Mouse (Mus musculus) adrenal gland, postnatal 14 days (tissue): ENCODE measurements around the gene Rasgef1a. TPM values are rescaled to one million over a fixed set of nuclear protein-coding genes. Genes with fewer than 3 reads are reported as not detected.
A peak's percentile ranks its signal among the peaks of the same experiment; 100 is the strongest.

Experiments
- DNase-seq: peaks from one replicate; pipeline ENCODE4 v3.0.0; 2021; ENCODE audit warnings: mixed read lengths
- long read RNA-seq, 2 experiments: library from polyadenylated mRNA; stranded (forward); transcript quantifications; one replicate each; pipeline ENCODE4 v2.0.0; 2021
- total RNA-seq: library from RNA; stranded (reverse); gene quantifications from 2 replicates; pipeline ENCODE4 v1.2.3, GENCODE M21; 2021

The Rasgef1a gene
- 0.19 and 0.64 TPM in 2 replicates for total RNA-seq
- long read RNA-seq, experiment 1 = 0 reads
- long read RNA-seq, experiment 2 = 0 reads

GRCm38 (mm10) chr6:118010756-118011615 is at the start of gene Rasgef1a:
Rasgef1a (plus strand) TSS chr6:118011438.
- no peak for DNase-seq

DNA sequence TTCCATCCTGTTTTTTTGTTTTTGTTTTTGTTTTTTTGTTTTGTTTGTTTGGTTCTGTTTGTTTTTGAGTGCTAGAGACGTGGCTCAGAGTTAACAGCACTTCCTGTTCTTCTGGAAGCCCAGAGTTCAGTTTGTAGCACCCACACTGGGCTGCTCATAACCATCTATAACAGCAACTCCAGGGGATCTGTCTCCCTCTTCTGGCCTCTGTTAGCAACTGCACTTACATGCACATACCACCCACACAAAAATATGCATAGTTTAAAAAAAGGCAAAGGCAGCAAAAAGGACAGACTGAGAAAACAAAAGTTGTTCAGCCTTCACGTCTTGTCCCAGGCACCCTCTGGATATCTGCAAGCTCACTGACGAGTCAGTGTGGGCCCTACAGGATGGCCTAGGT is 48.0 kb upstream of the Rasgef1a start:
- DNase-seq = no peak

DNA sequence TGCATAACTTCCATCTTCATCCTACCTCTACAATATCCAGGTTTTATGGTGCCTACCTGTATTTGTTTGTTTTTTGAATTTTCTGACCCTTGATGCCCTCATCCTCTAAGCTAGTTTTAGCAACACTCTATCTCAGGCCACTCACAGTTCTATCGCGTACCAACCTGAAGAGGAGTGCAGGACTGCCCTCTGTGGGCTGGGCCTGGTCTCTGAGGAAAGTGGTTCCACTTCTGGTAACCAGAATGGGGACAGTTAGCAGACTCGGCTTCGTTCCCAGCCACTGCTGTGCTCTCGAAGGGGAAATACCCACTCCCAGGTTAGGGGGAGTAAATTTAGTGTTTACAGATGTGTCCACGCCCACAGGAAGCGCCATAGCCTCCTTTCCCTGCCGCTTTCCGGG is 44.5 kb upstream of the Rasgef1a start:
- DNase-seq = no peak

- no peak for DNase-seq
Observed at GRCm38 (mm10) chr6:117987173-117987572, 24.1 kb upstream of the Rasgef1a start.

DNA sequence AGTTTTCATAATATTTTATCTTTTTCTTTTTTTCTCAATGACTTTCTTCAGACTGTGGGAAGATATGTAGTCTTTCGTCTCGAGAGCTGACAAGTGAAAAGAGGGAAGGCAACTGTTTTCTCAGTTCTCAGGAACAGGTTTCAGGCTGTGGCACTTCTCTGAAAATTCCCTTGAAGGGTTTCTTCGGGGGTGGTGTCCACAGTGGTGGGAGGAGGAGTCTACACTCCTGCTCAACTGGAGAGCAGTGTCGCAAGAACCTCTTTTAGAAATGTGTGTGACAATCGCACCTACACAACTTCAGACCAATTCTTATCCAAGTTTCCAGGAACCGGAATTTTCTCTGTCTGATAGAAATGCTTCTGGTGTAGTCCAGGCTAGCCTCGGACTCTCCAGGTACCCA is 22.0 kb upstream of the Rasgef1a start:
- no peak for DNase-seq

DNA sequence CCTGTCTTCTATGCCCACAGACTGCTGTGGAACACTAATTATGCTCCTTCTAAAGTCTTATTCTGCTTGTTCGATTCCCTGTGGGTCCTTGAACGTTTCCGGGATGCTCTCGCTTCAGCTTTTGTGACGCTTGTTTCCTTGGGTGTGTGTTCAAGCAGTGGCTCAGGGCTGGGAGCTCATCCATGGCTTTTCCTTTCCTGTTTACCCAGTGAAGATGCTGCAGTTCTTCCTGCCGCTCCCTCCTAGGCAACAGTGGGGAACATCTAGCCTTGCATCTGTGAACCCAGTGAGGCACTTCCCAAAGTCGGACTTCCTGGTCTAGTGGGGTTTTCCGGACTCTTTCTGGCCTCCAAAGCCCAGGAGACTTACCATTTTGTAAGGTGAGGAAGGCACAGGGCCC is 20.6 kb upstream of the Rasgef1a start:
- no peak for DNase-seq

DNA sequence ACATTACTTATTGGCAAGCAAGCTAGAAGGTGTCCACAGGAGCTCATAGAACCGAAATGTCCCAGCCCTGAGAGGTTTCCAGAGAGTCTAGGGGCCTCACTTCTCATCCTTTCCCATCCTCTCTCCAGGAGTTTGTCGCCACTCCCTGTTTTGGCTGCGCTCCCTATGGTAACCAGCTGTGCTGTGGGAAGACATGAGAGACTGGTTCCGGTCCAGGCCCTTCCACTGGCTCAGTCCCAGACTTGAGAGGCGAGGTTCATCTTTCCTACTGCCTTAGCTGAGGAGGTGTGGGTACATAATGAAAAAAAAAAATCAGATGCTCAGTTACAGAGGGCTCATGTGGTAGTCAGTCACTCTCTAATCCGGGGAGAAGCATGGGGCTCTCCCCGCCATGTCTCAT is 19.9 kb upstream of the Rasgef1a start:
- no peak for DNase-seq

DNA sequence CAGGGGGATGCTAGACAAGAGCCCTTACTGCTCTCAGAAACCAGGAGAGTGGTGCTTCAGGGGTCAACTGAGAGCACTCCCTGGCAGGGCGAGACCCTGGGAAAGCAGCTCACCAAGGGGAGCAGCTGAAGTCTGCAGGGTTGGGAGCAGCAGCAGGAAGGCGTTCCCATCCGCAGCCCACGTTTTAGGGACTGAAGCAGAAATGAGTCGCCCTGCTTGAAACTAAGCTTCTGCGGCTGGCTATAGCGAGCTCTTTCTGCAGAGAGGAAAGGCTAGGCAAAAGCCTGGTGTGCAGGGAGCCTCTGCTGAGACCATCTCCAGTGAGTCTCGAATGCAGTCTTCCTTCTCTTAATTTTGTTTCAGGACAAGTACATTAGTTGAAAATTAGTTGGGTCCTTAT is 19.3 kb upstream of the Rasgef1a start:
- no peak for DNase-seq

- peak; percentile 43 for DNase-seq
Observed at GRCm38 (mm10) chr6:117995168-117995567, 16.1 kb upstream of the Rasgef1a start.

DNA sequence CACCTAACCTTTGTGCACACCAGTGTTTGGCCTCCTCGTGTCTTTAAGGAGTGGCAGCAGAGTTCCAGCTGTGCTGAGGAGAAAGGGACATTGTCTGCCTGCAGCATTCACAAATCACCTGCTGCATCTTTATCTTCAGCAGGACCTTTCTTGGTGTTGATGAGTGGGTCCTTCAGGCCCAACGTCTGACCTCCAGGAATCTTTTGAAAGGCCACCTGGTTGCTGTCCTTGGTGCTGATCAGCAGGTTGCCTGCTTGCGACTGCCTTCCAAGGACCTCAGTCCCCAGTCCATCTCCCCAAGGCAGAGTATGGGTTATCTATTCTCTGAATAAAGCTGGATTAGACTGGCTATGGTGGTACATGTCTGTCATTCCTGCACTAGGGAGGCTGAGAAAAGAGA is 10.0 kb upstream of the Rasgef1a start:
- peak; percentile 24 for DNase-seq

DNA sequence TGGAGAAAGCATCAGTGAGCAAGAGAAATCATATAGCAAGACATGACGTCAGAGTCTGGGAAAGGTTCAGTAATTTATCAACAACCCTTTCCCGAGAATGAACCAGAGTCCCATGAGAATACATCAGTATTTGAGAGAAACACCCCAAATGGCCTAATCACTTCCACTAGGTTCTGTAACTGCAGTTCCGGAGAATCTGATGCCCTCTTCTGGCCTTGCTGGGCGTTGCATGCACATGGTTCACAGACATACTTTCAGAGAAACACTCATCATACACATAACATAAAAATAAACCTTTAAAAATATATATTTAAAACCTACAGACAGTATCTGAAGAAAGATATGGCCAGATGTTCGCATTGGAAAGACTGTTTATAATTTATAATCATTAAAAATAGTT is 3.9 kb upstream of the Rasgef1a start:
- DNase-seq = peak; percentile 57

DNA sequence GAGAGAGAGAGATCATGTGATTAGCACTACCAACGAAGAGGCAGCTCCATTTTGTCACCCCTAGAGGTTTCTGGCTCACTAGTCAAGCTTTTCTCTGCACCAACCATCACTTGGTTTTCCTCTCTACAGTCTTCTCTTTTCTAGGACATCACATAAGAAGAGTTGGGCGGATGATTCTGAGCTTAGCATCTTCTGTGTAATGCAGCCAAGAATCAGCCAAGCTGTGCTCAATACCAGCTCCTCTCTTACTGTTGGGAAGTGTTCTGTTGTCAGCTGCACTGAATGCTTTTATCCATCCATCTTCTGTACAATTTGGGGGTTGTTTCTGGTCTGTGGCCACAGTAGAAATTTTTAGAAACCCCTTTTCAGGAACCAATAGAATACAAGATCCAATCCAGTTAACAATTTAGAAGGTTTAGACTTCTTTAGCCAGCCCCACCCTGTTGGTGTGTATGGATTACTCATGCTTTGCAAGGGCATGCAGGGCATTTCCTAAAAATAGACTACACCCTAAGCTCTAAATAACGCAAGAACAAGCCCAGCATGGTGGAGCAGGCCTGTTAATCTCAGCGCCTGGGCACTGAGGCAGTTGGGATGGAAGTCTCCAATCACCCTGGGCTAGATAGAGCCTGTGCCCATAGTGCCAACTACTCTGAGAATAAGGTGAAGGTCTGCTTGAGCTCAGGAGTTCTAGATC is 3.2 kb upstream of the Rasgef1a start:
- no peak for DNase-seq

DNA sequence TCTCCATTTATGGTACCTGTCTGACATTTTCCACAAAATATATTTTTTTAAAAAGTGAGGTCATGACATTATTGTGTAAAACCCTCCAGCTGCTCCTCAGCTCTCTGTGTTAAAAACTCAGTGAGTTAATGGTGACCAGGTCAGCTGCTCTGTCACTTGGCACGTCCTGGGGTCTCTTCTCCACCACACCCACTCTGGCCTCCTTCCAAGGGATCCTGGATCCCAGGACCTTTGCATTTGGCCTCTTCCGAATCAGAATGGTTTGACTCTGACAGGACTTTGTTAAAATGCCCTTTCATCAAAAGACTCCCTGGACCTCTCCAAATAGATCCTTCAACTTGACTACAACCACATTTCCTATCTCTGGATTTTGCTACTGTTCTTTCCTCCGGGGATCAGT is 982 bp upstream of the Rasgef1a start:
- DNase-seq = no peak

GRCm38 (mm10) chr6:118011616-118012316 is 528 bp downstream of the Rasgef1a start:
- peak; percentile 20 for DNase-seq

DNA sequence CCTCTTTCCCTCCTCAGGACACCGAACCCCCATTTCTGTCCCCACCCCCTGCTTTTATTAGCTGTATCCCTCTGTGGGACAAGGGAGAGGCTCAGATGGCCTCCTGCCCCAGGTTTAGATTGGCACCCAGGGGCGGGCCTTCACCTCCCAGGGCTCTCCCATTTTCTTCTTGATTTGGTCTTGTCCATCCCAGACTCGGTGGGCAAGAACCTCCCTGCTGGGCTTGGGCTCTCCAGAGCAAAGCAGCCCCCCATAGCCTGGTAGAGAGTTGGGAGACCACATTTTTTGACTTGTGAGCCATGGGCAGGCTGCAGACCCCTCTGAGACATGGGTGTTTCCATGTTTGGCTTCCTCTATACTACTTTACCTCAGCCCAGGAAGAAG is 1.1 kb downstream of the Rasgef1a start:
- no peak for DNase-seq

GRCm38 (mm10) chr6:118012987-118013866 is 2.0 kb downstream of the Rasgef1a start:
- DNase-seq = no peak

DNA sequence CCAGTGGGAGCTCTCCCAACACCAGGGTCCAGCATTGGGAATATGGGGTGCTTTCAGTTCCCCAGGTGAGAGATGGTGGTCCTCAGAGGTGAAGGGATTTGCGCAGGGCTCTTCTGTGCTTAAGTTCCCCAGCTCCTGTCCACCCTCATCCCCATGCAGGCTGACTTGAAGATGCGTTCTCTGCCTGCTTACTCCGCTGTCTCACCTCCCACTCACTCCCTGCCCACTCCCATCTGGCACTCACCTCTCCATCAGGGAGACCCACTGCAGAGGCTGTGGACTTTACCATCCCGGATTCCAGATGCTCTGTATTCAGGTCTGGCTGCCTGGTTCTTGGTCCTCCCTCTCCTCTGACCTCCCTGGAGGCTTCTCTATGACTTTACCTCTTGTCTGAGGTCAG is 3.6 kb downstream of the Rasgef1a start:
- DNase-seq = no peak

DNA sequence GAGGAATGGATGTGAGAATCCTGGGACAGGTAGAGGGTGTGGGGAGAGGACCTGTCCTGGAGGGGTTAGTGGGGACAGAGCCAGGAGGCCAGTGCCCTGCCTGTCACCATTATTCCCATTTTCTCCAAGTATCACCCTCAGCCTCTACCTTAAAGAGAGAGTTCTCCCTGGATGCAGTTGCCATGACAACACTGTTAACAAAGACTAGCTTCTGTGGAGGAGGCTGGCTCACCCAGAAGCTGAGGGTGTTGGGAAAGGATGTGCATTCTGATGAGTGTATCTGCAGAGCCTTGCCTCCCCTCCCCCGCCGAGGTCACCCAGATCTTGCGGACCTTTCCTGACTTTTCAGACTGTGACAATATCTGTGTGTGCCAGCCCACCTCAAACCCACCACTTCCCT is 4.7 kb downstream of the Rasgef1a start:
- DNase-seq = no peak

- no peak for DNase-seq
Observed at GRCm38 (mm10) chr6:118018666-118019065, 7.4 kb downstream of the Rasgef1a start.

DNA sequence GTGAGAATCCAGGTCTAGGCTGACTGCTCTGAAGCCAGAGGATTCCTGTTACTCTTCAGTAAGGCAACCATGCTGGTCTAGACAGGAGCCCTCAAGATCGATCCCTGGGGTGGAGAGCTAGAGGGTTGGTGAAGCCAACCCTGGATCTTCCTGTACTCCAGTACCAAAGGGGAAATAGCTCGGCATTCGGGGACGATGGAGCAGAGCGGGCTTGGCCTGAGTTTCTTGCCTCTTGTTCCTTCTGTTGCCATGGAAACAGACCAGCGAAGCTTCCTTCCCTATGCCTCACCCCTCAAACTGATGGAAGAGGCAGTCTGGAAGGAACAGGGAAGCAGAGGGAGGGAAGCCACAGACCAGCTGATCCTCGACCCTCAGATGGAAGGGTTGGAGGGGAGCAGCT is 8.3 kb downstream of the Rasgef1a start:
- no peak for DNase-seq

DNA sequence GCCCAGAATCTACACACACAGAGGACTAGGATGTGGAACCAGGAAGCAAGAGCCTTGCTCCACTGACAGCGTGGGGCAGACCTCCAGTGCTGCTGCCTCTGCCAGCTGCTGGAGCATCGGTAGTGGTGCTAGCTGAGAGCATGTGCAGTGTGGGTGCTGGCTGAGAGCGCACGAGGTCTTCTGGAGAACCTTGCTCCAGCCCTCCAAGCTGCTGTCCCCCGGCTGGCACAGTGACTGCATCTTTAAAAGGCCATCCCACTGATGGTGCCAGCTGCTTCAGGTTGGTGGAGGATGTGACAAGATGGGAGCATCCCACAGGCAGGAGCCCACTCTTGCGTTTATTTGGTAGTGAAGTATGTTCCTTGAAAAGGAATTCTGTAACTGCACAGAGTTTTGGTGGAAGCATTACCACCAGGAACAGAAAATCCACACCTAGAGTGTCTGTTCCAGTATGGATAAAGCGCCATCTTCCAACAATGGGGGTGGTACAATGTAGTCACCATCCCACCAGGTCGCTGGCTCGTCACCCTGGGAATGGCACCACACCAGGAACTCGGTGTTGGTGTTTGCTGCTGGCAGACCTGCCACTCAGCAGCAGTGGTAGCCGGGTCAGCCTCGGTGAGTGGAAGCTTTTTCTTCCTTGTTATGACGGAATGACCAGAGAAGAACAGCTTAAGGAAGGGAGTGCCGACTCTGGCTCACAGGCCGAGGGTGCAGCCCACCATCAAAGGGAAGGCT is 11.8 kb downstream of the Rasgef1a start:
- DNase-seq = no peak
